Mouse (Mus musculus) left cerebral cortex, postnatal 25 days (tissue): ENCODE data around the gene Ddah1. TPM values are rescaled to one million over a fixed set of nuclear protein-coding genes. Genes with fewer than 3 reads are reported as not detected.

Experiments used
- DNase-seq, 2 experiments: peaks; one replicate each; pipeline ENCODE4 v3.0.0; 2022; ENCODE audit warnings: low spot score in 2 of 2, mixed read lengths in 1 of 2
- intact Hi-C: fragments of 180-260 bp; cut with DNase I; formaldehyde crosslinking; loops from one replicate; pipeline ENCODE4 v1.15.1; 2025
- total RNA-seq, 2 experiments: library from RNA; stranded (reverse); gene quantifications; 2 replicates each; pipeline ENCODE4 v1.2.3; 2021

Gene Ddah1
- total RNA-seq, 2 experiments from 2014 or later: 63.8 to 65.5 TPM

DNA sequence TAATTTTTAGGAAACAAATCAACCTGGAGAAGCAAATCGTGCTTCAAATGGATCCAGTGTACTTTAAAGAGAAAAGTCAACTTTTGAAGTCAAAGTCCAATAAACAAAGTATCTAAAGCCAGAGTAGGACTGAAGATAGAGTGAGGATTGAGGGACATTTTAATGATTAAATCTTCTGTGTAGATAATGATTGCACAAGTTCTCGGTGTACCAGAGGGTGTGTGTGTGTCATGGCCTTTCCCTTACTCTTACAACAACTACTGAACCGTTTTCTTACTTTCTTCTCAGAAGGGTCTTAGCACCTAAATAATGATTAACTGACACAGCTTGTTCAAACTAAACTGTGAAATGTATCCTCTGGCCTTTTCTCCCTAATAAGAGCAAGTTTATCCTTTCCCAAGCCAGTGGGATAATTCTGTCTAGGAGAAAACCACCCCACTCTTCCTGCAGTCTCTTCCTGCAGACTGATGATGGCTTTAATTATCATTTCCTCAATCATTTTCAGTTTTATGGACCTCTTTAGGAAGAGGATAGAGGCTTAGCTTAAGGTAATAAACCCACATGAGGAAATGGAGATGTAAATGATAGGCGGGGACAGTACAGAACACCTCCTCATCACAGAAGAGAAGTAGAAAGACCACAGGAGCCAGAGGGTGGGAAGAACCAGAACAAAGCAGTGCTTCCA, 4.6 kb downstream of the Ddah1 start:
- DNase-seq: no peak
- intact Hi-C loops: no loop called here

- no peak for DNase-seq
- intact Hi-C loops: no loop called here
Observed at GRCm38 (mm10) chr3:145763642-145763972, 5.1 kb downstream of the Ddah1 start.

- intact Hi-C loops: no loop called here
- DNase-seq: no peak
Observed at GRCm38 (mm10) chr3:145764416-145764815, 5.9 kb downstream of the Ddah1 start.

DNA sequence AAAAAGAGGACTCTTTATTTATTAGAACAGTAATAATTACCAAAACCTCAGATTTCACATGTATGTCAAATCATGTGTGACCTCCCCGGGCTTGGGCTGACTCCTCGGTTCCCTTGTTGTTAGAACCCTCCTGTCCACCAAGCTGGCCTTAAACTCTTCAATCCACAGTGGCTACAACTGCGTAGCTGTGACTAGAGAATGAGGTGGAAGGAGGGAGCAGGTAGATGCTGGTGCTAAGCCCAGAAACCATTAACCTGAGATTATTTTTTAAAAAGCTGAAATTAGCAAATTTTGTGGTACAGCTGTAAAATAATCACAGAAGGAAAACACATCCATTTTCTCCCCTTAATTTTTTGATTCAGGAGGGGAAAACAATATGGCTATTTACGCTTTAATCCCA, 10.0 kb downstream of the Ddah1 start:
- no peak for DNase-seq
- intact Hi-C loops: no loop called here

GRCm38 (mm10) chr3:145773384-145773783, 14.9 kb downstream of the Ddah1 start:
- intact Hi-C loops: no loop called here
- DNase-seq: no peak

DNA sequence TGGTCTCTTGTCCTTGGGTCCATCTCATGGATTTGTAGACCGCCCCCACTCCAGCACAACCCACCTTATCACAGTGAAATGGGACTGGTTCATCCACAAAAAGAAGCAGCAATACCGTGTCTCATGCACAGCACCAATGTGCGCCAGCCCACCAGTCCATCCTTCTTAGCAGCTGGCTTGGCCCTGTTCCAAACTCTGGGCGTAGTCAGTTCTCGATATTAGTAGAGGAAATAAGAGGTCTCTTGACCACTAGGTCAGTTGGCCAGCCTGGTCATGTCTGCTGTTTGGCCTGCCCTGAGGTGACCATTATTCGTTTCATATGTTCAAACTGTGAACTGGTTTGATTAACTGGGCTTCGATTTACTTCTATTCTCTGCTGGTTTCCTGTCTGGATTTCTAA, 15.9 kb downstream of the Ddah1 start:
- intact Hi-C loops: no loop called here
- DNase-seq: no peak

DNA sequence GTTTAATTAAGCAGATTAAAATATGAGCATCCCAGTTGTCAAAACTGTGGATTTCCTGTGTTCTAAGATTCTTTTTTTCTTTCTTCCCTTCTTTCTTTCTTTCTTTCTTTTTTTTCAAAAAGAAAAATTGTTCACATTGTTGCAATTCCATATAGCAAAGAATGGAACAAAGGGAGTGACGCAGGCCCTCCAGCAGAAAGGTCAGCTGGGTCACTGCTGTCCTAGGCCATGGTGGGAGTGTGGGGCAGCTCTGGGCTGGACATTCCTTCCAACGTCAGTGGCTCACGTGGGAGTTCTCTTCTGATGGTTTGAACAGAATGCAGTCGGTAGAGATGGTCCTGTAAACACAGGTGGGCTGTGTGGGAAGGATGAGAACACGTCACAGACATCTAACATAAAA, 16.8 kb downstream of the Ddah1 start:
- intact Hi-C loops: no loop called here
- DNase-seq: no peak

DNA sequence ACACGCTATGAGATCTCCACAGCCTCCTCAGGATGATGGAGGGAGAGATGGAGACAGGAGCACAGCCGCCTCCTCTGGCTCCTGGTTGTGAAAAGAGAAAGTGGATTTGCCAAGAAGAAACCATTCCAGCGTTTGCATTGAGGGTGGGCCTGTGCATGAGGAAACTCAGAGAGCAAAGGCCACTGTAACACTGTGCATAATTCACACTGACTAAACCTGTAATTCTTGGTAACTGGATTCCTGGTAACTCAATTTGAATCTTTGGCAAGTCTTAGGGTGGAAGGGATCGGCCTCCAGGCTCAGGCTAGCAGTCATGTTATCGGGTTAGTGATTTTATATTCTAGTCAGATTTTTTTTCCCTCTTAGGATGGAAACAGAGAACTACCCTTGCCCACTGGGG, 17.4 kb downstream of the Ddah1 start:
- intact Hi-C loops: no loop called here
- no peak for DNase-seq

DNA sequence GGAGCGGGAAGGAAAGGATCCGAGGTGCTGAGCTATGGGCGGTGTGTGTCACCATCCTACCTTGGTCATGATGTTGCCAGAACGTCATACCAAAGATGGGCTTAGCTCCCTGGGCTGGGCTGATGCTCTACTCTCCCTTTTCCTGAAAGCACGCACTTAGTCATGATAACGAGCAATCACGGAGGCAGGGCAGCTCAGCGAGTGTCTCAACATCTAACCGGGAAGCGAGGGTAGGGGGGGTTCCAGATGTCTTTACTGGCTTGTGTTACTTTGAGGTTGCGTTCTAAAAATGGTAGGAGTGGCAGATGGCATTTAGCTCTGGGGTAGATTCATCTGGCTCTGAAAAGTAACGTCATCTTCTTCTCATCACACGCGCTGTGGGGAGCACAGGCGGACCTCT, 18.5 kb downstream of the Ddah1 start:
- DNase-seq: peak in 1 of 2 experiments; percentile 65
- intact Hi-C loops: no loop called here

DNA sequence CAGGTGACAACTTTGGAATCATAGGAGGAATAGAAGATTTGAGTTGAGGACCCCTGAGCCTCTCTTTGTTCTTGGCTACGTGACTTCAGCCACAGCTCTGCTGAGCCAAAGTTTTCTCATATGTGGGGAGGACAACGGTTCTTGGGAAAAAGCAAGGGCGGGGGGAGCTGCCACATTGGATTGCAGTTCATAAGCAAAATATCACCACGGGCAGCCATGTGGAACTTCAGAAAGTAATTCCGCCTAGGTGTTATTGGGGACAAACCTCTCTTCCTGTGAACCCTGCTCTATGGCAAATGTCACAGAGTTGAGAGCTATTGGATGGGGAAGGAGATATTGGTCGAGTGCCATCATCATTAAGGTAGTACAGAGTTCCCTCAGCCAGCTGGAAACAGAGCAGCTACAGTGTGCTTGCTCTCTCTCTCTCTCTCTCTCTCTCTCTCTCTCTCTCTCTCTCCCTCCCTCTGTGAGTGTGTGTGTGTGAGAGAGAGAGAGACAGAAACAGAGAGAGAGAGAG, 20.0 kb downstream of the Ddah1 start:
- intact Hi-C loops: no loop called here
- no peak for DNase-seq

DNA sequence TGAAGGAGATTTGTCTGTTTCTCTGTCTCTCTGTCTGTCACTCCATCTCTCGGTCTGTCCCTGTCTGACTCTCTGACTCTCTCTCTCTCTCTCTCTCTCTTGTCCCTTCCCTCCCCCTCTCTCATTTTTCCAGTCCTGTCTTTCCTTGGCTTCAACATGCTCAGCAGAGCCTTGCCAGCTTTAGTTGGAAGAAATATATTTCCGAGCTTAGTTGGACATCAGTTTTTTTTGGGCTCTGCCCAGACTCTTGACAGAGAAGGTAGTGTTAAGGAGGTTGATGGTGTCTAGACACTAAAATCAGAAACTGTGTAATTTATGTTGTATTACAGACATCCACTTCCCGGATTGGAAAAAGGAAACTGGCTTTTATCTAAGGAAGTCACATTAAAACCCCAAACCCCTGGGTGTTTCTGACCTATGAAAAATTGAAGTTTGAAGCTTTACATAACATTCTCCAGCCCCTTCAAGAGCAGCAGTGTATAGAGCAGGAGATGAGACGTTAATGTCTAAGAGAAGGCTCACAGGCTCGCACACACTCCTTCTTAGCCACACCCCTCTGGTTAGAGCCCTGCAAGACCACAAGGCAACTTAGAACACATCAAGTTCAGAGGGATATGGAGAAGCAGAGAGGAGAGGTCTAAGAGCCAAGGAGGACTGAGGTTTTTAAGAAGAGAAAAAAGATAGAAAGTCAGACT, 21.0 kb downstream of the Ddah1 start:
- no peak for DNase-seq
- intact Hi-C loops: no loop called here

DNA sequence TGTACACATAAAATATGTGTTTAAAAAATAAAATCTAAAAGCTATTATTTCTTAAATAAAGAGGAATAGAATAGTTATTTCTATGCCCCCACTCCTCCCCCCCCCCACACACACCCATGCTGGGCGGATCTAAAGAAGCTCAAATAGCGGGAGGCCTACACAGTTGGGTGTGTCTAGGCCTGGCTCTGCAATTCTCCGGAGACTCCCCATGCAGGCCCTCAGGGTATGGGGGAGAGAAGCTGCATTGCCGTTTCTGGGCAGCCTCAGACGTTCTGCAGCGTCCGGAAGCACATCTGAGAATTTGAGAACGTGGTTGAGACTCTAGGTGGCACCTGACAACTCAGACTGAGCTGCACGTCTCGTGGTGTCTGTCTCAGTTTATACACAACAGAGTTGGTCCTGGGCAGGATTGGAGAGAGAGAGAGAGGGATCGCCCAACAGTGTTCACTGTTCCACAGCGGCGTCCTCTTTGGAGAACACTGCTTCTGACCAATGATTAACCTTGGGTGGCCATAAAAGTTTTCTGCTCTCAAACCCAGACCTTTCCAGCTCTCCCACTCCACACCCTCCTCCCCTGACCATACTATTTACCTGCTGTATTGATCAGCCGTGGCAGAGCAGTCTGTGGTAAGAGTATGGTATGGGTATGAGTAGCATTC, 22.4 kb downstream of the Ddah1 start:
- intact Hi-C loops: no loop called here
- no peak for DNase-seq

- intact Hi-C loops: no loop called here
- DNase-seq: no peak
Observed at GRCm38 (mm10) chr3:145785244-145785643, 26.8 kb downstream of the Ddah1 start.

- no peak for DNase-seq
- intact Hi-C loops: no loop called here
Observed at GRCm38 (mm10) chr3:145787303-145787702, 28.8 kb downstream of the Ddah1 start.

DNA sequence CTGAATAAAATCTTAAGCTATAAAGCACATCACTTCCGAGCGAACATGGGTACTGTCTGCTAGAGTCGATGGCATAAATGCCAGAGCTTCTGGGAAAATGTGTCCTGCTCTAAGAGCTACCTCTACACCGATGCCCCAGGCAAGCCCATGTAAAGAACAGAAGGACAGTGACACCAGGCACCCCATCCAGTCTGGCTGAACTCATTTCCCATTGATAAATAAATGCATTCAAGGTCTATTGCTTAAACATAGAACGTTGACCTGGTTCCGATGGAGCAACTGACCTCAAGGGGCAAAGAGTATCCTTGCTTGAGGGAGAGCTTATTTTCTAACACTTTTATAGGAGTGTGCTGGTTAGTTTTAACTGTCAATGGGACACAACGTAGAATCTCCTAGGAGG, 30.6 kb downstream of the Ddah1 start:
- DNase-seq: no peak
- intact Hi-C loops: no loop called here

GRCm38 (mm10) chr3:145790233-145790632, 31.8 kb downstream of the Ddah1 start:
- intact Hi-C loops: no loop called here
- DNase-seq: no peak

GRCm38 (mm10) chr3:145790709-145791108, 32.2 kb downstream of the Ddah1 start:
- intact Hi-C loops: no loop called here

DNA sequence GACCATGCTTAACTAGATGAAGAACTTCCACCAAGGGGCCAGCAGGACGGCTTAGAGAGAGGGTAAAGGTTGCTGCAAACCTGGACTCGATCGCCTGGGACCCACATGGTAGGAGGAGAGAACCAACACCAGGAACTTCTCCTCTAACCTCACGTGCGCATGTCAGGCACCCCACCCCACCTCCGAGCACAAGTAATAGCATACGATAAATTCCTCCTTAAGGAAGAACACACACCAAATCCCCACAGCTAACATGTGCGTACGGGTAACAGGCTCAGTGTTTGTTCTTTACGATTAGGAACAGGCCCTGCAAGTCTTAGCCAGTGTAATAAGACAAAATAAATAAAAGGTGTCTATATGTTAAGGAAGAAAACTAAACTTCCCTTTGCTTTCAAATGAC, 35.9 kb downstream of the Ddah1 start:
- no peak for DNase-seq
- intact Hi-C loops: no loop called here

More at GRCm38 (mm10) chr3:145790709-145791108, 32.2 kb downstream of the Ddah1 start:
- no peak for DNase-seq

DNA sequence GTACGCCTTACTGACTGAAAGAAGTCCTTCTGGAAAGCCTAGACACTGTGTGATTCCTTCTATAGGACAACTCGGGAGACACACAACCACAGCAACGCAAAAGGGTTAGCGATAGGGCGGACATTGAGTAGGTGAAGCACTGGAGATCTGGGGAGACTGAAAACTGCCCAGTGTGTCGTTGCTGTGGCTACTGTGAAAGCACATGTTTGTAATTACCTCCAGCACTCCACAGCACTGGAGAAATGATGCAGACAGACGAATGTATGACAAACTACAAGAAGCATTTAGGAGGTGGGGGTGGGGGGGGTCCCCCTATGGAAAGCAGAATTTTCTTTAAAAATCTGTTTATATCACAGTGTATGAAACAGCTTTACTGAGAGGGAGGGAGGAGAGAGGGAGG, 37.4 kb downstream of the Ddah1 start:
- DNase-seq: no peak
- intact Hi-C loops: no loop called here

DNA sequence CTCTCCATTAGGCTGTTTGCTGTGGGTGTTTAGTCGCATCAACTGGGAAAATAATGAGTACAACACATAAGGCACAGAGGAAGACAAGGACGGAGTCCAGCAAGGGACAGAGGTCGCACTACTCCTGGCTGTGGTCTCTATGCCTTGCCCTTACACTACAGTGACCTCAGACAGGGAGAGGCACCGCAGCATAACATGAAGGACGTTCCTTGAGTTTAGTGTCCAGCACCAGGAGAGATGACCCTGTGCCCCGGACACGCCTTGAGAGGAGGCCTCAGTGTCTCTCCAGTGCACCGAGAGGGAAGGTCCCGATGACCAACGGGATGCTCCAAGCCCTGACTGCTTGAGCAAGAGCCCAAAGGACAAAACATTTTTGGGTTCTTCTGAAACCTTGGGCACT, 39.6 kb downstream of the Ddah1 start:
- DNase-seq: no peak
- intact Hi-C loops: no loop called here

GRCm38 (mm10) chr3:145798751-145799188, 40.3 kb downstream of the Ddah1 start:
- intact Hi-C loops: no loop called here
- no peak for DNase-seq
